Mouse (Mus musculus): ENCODE measurements around the gene Hist1h3g.

The Hist1h3g gene

DNA sequence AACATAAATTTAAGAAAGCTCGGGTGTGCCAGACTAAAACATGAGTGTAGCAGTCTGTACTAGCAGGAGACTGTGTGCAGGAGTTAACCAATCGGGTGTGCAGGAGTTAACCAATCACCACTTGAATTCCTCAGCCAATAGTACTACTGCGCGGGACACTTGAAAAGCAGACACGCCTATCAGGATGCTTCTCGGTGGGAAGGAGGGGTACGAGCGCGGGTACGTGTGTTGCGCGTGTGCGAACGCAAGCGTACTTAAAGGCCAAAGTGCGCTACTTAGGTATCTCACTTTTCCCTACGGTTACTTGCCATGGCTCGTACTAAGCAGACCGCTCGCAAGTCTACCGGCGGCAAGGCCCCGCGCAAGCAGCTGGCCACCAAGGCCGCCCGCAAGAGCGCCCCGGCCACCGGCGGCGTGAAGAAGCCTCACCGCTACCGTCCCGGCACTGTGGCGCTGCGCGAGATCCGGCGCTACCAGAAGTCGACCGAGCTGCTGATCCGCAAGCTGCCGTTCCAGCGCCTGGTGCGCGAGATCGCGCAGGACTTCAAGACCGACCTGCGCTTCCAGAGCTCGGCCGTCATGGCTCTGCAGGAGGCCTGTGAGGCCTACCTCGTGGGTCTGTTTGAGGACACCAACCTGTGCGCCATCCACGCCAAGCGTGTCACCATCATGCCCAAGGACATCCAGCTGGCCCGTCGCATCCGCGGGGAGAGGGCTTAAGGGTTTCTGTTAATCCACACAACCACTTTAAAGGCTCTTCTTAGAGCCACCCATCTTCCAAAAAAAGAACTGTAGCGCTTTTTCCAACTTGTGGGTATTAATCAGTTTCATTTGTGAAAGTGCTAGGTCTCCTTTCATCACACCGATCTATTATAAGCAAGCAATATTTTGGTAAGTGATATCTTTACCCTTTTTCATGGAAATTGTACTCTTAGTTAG, at the start of gene Hist1h3g:
TSS of gene Hist1h3g (plus strand) at position 286 of the 939 bp plus-strand sequence.
- DNase-seq = peak; percentile 64 to 78

DNA sequence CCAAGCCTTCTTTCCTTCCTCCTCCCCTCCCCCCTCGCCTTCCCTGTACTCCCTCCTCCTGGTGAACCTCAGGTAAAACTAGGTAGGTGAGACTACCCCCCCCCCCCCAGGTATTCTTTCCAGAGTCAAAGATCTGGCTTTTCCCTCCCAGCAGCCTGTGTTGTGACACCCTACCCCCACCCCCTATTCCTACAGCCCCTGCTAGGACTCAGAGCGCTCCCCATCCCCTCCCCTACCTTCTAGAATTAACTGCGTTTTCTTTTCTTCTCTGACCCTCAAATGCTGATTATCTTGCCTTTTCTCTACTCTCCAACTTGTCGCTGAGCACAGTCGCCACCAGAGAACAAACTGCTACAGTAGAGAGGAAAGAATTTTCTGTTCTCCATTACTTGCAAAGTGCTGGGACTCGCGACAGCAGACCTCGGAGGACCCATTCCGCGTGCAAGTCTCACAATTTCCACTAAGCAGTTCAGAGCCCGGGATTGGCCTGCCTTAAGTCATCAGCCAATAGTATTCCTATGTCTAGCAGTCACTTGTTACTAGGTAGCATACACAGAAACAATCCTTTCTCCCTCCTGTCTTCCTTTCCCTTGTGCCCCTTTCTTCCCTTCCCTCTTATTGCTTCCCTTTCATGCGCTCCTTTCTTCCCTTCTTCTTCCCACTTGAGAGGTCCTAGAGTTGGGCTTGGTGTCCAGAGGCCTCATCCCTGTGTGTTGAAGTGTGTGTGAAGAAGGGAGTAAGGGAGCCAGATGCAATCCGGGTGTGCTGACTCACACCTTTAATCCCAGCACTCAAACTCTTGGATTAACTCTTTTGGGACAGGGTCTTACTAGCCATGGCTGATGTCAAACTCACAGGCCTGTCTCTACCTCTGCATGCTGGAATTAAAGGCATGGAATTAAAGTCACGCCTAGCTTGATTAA, 46.6 kb upstream of the Hist1h3g start, which contains the start of gene Btn2a2:
TSS of gene Btn2a2 (minus strand) at position 458 of the 923 bp plus-strand sequence.
- DNase-seq = peak; percentile 26 to 30

DNA sequence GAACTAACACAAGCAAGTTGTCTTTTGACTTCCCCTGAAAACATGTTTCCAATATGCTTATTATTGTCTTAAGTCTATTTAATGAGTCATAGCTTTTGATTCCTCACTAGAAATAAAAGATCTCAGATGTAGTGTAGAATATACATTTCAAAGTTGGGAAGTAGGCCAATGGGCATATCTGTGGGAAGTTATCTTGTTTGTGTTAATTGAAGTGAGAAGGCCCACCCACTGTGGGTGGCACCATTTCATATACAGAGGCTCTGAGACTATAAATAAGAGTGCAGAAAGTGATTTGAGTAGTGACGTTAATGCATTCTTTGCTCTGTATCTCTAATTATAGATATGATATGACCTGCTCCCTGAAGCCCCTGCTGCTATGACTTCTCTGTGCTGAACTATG, 44.4 kb upstream of the Hist1h3g start:
- no peak for DNase-seq

DNA sequence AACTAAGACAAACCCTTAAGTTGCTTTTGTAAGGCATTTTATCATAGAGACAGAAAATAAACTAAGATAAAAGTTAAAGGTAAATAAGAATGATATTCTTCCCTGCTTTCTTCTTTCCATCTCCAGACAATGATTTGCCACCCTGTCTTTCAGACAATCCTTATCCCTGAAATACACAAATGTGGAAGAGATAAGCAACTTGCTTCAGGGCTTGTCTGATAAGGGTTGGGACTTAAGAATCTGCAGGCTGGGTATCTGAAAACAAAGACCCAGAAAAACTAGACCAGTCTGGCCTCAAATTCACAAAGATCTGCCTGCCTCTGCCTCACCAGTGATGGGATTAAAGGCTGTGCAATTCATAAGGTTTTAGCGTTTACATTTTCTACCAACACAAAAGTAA, 44.0 kb upstream of the Hist1h3g start:
- DNase-seq = no peak

DNA sequence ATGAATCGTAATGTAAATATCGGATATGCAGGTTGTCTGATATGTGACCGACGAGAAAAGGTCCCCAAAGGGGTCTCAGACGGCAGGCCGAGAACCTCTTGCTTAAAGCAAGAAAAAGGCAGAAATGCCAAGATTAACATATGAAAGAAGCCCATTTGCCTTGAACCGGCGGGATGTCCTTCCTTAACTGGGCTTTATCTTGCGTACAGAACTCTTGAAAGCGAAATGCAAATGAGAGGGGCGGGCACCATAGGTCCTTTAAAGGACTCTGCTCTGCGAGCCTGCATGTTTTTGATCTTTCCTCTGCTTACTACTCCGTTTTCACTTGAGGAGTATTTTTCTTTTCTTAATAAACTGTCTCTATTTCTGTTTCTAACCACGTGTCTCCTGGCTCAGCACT, 43.2 kb upstream of the Hist1h3g start:
- DNase-seq = no peak

DNA sequence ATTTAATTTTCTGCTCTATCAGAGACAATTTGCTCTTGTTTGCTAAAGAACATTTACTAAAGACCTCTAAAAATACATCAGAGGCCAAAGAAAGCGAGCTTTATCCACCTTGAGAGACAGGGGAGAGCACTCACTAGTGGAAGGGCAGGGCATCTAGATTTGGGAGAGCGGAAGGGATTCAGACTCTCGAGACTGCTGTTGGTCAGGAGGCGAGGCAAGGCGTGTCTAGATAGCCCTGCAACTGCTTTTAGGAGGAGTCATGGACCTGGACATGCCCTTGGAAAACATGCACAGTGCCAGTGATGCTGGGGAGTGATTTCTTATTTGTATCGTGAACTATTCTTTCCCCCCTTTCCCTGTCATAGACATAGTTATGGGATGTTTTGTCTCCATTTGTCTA, 39.7 kb upstream of the Hist1h3g start:
- no peak for DNase-seq

DNA sequence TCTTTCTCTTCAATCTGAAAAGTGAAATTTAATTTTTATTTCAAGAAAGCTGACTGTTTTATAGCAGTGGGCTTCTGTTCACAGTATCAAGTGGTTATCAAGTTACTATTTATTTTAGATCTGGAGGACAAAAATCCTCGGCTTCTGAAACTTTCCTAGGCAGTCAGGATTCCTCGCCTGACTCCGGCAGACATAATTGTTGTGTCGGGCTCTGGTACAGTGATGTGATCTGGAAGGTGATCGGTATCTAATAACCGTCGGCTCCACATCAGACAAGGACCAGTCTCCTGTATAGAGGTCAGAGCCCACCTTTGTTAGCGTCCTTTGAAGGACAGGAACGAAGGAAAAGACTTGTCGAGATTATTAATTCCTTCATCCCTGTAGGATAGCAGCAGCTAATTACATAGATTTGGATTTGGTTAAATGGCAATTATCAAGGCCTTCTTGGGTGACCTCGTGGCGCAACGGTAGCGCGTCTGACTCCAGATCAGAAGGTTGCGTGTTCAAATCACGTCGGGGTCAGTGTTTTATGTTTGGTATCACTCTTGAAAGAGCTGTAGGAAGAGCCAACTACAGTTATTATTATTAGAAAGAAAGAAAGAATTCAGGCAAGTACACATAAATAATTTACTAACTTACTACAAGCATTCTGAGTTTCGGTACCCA, 37.4 kb upstream of the Hist1h3g start:
- DNase-seq = no peak

DNA sequence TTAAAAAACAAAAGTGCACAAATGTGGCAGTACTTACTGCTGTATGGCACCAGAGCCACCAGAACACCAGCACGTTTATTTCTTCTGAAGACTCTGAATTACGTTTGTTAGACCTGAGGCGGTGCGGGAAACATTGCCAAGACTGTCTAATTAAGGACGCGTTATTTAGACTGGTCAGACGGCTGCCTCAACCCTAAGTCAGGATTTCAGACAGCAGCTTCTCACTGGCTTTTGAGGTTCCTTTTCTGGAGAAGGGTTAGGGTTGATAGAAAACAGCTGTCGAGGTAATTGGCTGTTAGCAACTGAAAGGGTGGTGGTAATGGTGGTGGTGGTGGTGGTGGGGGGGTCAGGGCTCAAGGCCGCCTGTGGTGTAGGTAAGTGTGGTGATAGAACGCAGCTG, 36.6 kb upstream of the Hist1h3g start:
- DNase-seq = no peak

DNA sequence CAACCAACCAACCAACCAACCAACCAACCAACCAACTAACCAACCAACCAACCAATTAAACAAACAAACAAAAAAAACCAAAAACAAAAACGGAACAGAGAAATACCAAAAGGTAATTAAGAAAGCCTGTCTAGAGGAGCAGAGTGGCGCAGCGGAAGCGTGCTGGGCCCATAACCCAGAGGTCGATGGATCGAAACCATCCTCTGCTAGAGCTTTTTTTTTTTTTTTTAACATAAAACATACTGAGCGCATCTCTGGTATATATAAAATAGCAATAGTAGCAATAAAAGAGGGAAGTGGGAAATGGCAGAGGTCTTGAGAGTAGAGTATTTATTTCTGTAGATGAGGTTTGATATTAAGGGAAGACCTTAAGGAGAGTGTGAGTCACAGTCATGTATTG, 35.3 kb upstream of the Hist1h3g start:
- no peak for DNase-seq

DNA sequence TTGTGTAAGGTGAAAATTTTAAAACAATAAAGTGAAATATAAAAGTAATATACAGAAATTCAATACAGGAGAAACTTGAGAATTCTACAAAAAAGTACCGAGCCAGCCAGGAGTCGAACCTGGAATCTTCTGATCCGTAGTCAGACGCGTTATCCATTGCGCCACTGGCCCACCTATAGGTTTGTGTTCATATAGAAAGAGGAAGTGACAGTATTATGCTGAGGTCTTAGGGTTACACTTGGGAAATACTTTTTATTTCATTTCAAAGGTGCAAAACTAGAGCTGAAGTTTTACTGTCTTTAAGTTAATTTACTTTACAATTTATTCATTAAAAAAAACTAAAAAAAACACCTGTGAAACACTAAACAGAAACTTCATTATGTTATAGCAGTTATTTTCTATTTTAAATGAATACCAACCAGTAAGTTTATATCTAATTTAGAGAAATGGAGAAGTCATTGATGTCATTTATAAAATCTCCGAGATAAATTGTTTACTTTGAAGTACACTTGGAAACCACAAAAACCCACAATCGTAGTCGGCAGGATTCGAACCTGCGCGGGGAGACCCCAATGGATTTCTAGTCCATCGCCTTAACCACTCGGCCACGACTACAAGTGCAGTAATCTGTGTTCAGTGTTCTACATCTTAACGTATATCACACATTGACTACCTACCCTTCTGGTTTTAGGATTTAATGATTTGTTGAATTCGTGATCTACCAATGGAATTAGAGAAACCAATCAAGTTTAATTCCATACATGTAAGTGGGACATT, 34.6 kb upstream of the Hist1h3g start:
- DNase-seq = peak; percentile 17 to 29

DNA sequence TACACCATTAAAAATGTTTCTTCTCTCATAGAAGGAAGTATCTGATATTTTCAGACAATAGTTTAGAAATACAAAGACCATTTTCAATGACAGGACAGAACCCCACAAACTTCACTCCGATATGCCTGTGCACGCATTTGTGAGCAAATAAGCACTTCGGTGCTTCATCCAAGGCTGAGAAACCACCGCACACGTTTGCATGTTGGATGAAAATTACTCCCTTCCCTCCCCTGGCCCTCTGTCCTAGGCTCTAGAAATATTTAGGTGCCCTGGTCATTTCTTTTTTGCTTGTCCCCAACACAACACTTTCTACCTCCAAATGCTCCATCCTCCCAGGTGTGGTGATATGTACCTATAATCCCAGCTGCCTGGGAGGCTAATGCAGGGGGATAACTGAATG, 33.7 kb upstream of the Hist1h3g start:
- DNase-seq = no peak

DNA sequence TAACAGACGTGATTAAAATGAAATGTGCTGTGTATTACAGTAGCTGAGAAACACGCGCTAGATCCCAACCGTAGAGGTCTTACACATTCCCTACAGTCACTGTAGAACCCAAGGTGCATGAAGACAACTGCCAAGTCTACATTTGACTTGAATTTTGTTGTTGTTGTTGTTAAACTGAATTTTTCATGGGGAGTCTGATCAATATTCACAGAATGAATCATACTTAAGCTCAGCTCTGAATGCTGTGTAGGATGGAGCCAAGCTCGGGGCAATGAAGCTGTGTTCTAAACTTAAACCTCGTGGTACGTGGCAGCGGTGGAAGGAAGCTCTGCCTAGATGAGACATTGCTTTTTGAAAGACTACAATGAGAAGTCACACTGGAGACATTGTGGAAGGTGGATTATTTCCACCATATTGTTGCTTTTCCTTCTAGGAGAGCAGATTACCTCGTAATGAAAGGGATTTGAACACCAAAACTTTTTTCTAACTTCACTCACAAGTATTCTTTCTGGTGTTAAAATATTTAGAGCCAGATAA, 33.1 kb upstream of the Hist1h3g start:
- no peak for DNase-seq

DNA sequence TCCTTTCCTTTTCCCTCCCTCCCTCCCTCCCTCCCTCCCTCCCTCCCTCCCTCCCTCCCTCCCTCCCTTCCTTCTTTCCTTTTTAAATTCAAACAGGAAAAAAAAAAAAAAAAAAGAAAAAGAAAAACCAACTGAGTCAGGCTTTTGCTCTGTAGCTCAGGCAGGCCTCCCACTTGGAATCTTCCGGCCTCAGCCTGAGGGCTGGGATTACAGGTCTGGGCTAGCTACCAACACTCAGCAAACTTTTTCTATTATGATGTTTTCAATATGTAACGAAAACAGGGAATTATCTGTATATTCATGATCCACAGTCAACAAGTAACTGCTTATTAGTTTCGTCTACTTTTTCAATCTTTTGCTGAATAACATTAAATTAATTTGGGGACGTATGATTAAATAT, 32.3 kb upstream of the Hist1h3g start:
- no peak for DNase-seq

DNA sequence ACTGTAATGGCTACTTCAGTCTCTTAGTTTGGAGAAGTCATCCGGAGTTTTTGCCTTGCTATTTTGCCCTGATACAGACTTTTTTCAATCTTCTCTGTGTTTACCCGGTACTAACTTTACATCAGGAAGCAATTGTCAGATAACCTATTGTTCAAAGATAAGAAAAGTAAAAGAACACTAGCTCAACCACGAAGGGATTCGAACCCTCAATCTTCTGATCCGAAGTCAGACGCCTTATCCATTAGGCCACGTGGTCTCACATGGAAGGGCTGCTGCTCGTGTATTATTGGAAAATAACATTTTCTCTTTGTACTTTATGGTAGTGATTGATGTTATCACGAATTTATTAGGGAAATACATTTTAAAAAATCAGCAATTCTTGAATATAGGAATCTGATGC, 31.4 kb upstream of the Hist1h3g start:
- DNase-seq = peak in 1 of 2 experiments; percentile 27

DNA sequence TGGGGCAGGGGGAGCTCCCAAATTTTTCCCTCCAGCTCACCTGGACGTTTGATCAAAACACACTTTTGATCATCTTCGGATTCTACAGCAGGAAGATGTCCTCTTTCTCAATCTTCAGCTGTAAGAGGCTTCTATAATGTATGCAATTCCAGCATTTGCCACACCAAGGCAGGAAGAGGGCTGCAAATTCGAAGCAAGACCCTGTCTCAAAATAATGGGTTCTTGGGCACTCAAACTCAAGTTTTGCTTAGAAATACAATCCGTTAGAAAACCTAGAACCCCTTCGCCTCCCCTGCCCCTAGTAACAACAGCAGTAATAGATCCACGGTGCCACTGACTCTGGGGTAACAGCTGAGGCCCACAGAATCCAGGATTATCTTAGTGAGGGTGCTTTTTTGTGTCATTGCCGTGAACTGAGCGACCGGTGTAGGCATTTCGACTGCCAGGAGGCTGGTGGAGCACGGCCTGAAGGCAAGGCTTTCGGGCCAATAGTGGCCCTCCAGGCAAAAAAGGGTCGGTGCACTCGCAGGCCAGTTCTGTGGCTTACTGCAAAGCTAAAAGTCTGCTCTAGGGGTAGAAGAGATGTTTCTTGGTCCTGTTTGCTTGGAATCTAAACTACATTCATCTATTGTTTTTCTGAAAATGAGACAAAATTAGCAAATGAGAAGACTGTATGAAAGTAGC, 29.4 kb upstream of the Hist1h3g start:
- DNase-seq = no peak

DNA sequence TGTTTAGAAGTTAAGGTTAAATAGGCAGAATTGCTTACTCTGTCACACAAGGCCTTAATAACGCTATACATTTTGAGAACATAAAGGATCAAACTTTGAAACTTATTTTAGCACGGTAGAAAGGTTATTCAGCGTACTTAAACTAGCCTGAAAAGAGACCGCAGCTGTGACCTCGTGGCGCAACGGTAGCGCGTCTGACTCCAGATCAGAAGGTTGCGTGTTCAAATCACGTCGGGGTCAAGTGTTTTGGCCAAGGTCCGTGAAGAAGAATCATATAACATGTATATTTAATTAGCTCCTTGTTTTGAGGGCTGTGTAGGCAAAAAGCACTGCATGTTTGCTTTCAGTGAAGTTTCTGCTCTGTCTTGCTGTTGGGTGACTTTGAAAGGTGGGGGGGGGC, 28.9 kb upstream of the Hist1h3g start:
- DNase-seq = peak; percentile 15 to 40

DNA sequence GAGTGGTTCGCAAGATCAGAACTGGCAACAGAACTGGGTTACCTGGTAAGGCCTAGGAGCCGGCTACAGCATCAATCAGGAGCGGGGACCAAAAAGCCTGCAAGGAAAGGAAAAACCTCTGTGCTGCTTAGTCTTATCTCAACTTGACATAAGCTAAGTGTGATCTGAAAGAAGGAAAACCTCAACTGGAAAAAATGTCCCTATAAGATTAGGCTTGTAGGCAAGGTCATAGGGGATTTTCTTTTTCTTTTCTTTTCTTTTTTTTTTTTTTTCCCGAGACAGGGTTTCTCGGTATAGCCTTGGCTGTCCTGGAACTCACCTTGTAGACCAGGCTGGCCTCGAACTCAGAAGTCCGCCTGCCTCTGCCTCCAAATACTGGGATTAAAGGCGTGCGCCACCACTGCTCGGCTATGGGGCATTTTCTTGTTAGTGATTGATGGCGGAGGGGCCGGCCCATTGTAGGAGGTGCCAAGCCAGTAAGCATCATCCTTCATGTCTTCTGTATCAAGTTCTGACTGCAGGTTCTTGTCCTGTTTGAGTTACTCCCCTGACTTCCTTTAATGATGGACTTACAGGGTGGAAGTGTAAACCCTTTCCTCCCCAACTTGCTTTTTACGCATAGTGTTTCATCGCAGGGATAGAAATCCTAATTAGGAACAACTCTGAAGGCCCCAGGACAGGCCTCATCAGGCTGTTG, 28.3 kb upstream of the Hist1h3g start:
- DNase-seq = no peak

DNA sequence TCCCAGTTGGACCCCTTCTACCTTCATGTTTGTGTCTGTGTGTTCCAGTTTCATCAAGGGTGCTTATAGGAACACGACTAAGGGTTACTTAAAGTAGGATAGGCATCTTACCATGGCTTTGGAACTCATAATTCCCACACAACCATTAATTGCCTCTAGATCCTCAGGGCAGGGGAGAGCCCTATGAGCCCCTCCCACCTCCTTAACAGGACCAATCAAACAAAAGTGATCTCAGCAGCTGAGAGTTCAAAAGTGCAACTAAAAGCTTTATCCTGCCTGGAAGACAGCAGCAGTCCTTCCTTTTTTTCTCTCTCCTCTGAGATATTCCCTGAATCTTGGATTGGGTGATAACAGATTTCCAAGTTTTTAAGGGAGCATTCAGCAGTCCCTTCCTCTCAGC, 25.1 kb upstream of the Hist1h3g start:
- DNase-seq = no peak

DNA sequence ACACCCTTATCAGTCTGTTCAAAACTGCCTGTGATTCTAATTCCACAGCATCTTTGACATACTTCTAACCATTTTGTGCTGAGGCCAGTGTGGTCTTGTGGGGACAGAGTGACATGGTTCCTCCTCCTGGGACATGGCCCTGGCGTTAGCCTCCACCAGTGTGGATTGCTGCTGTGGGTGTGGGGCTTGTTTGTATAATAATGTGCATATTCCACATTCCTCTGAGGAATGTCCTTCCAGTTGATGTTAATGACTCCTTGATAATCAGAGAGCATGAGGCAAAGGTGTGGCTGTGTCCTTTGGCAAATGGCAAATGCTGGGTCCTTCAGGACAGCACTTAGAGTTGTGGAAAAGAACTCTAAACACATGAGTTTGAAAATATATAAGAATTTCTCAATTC, 21.7 kb upstream of the Hist1h3g start:
- DNase-seq = no peak

DNA sequence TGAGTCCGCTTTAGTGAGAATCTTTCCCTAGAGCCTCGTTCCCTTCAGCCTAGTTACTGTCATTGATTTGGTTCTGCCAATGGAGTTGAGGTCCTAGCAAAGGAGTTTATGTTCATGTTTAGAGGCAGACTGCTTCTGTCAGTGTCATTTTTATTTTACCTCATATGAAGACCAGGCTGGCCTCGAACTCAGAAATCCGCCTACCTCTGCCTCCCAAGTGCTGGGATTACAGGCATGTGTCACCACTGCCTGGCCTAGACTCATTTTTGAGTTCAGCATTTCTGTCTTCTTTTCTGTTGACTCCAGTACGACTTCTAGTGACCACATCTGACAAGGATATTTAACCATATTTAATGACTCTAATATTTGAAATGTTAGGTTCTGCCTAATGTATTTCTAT, 19.9 kb upstream of the Hist1h3g start:
- no peak for DNase-seq
